Mouse (Mus musculus): ENCODE measurements around the gene Cog7. TPM values are rescaled to one million over a fixed set of nuclear protein-coding genes. Genes with fewer than 3 reads are reported as not detected.
A peak's percentile ranks its signal among the peaks of the same experiment; 100 is the strongest.

The Cog7 gene
- polyA plus RNA-seq, 1 experiment from 2014 or later, result 18.8 TPM

- no peak overlapping the region for H3K4me2 ChIP-seq
- ATAC-seq (ENCODE audit: insufficient number of reproducible peaks, low FRiP score), result no peak
These were observed 135.5 kb downstream of the Cog7 start for GRCm38 (mm10) chr7:121845964-121846363.

GRCm38 (mm10) chr7:121842234-121842633 lies 139.3 kb downstream of the Cog7 start:
- ATAC-seq (ENCODE audit: insufficient number of reproducible peaks, low FRiP score), result no peak
- WGBS, result 36% methylated on average over 6 of the region's 6 CpGs
- no peaks in the 10 kb centered on the region for H3K36me3 ChIP-seq
- peaks cover 15% of the 10 kb centered on the region for H3K4me1 ChIP-seq (replicated peaks)
- H3K9me3 ChIP-seq (replicated peaks), result no peaks in the 10 kb centered on the region
- H3K27ac ChIP-seq (ENCODE audit: poor library complexity, severe bottlenecking), result no peak overlapping the region
- H3K27me3 ChIP-seq (replicated peaks), result no peaks in the 10 kb centered on the region
- no peak overlapping the region for H3K9ac ChIP-seq
- H3K4me3 ChIP-seq, result no peak overlapping the region
- no peak overlapping the region for H3K4me2 ChIP-seq

More at GRCm38 (mm10) chr7:121845964-121846363, 135.5 kb downstream of the Cog7 start:
- Histone ChIP-seq H3K4me1 (replicated peaks) (peaks cover 9% of the 10 kb centered on the region; the same call in 1 of the 2 replicates), H3K27ac (ENCODE audit: poor library complexity, severe bottlenecking) (no peak overlapping the region), H3K36me3 (no peaks in the 10 kb centered on the region), H3K9ac (no peak overlapping the region), H3K27me3 (replicated peaks) (no peaks in the 10 kb centered on the region), H3K9me3 (replicated peaks) (no peaks in the 10 kb centered on the region), H3K4me3 (no peak overlapping the region)
- 67% methylated on average over 6 of the region's 6 CpGs for WGBS

GRCm38 (mm10) chr7:121840810-121841209 lies 140.7 kb downstream of the Cog7 start:
- Histone ChIP-seq H3K36me3 (no peaks in the 10 kb centered on the region), H3K9ac (no peak overlapping the region), H3K4me3 (no peak overlapping the region), H3K4me1 (replicated peaks) (peaks cover 15% of the 10 kb centered on the region), H3K4me2 (peak overlapping the region; percentile 31; the same call in 1 of the 2 replicates), H3K9me3 (replicated peaks) (no peaks in the 10 kb centered on the region), H3K27ac (ENCODE audit: poor library complexity, severe bottlenecking) (peak overlapping the region; percentile 27; the same call in 1 of the 2 replicates), H3K27me3 (replicated peaks) (no peaks in the 10 kb centered on the region)
- ATAC-seq (ENCODE audit: insufficient number of reproducible peaks, low FRiP score), result peak; percentile 37; the same call in 1 of the 2 replicates
- 39% methylated on average over 7 of the region's 7 CpGs for WGBS

- Histone ChIP-seq H3K4me1 (replicated peaks) (peaks cover 10% of the 10 kb centered on the region), H3K9me3 (replicated peaks) (peaks cover 4% of the 10 kb centered on the region), H3K27ac (ENCODE audit: poor library complexity, severe bottlenecking) (no peak overlapping the region), H3K36me3 (no peaks in the 10 kb centered on the region), H3K4me2 (no peak overlapping the region), H3K27me3 (replicated peaks) (no peaks in the 10 kb centered on the region), H3K9ac (no peak overlapping the region), H3K4me3 (no peak overlapping the region)
- WGBS, result 83% methylated on average over 7 of the region's 7 CpGs
- no peak for ATAC-seq (ENCODE audit: insufficient number of reproducible peaks, low FRiP score)
These were observed 144.7 kb downstream of the Cog7 start for GRCm38 (mm10) chr7:121836827-121837226.

GRCm38 (mm10) chr7:121835392-121835791 lies 146.1 kb downstream of the Cog7 start:
- 77% methylated on average over 7 of the region's 7 CpGs for WGBS
- H3K9ac ChIP-seq, result no peak overlapping the region
- H3K36me3 ChIP-seq, result no peaks in the 10 kb centered on the region
- H3K27ac ChIP-seq (ENCODE audit: poor library complexity, severe bottlenecking), result no peak overlapping the region
- no peak overlapping the region for H3K4me3 ChIP-seq
- H3K9me3 ChIP-seq (replicated peaks), result peaks cover 4% of the 10 kb centered on the region
- peaks cover 3% of the 10 kb centered on the region for H3K4me1 ChIP-seq (replicated peaks)
- H3K4me2 ChIP-seq, result no peak overlapping the region
- H3K27me3 ChIP-seq (replicated peaks), result no peaks in the 10 kb centered on the region
- no peak for ATAC-seq (ENCODE audit: insufficient number of reproducible peaks, low FRiP score)

Other genes starting within 250 kb of the Cog7 start
- gene Scnn1g, start 247.2 kb downstream of the Cog7 start, polyA plus RNA-seq (2016; fragmentation: Nextera tagmentation; extraction: Ambion mirVana), result not detected in 2 replicates
- not detected in 2 replicates for gene Scnn1b, start 116.7 kb downstream of the Cog7 start, polyA plus RNA-seq (2016; fragmentation: Nextera tagmentation; extraction: Ambion mirVana)
- 98.0 and 99.4 TPM in 2 replicates for gene Gga2, start 39.5 kb upstream of the Cog7 start, polyA plus RNA-seq (2016; fragmentation: Nextera tagmentation; extraction: Ambion mirVana)
- 73.5 and 75.0 TPM in 2 replicates for gene Ubfd1, start 85.5 kb upstream of the Cog7 start, polyA plus RNA-seq (2016; fragmentation: Nextera tagmentation; extraction: Ambion mirVana)
- gene Ears2, start 85.6 kb upstream of the Cog7 start, polyA plus RNA-seq (2016; fragmentation: Nextera tagmentation; extraction: Ambion mirVana), result 24.7 and 25.0 TPM in 2 replicates
- gene Ndufab1, start 120.2 kb upstream of the Cog7 start, polyA plus RNA-seq (2016; fragmentation: Nextera tagmentation; extraction: Ambion mirVana), result 1,263 and 1,284 TPM in 2 replicates
- 13.2 and 14.1 TPM in 2 replicates for gene Palb2, start 151.3 kb upstream of the Cog7 start, polyA plus RNA-seq (2016; fragmentation: Nextera tagmentation; extraction: Ambion mirVana)
- gene Dctn5, start 151.3 kb upstream of the Cog7 start, polyA plus RNA-seq (2016; fragmentation: Nextera tagmentation; extraction: Ambion mirVana), result 70.1 and 73.9 TPM in 2 replicates
- 103 and 112 TPM in 2 replicates for gene Plk1, start 177.7 kb upstream of the Cog7 start, polyA plus RNA-seq (2016; fragmentation: Nextera tagmentation; extraction: Ambion mirVana)
- gene Ern2, start 204.5 kb upstream of the Cog7 start, polyA plus RNA-seq (2016; fragmentation: Nextera tagmentation; extraction: Ambion mirVana), result not detected in 2 replicates
- 0.15 and 0.42 TPM in 2 replicates for gene Chp2, start 237.8 kb upstream of the Cog7 start, polyA plus RNA-seq (2016; fragmentation: Nextera tagmentation; extraction: Ambion mirVana)